Mouse (Mus musculus): ENCODE data around the gene Krtap10-10.

Gene Krtap10-10

DNA sequence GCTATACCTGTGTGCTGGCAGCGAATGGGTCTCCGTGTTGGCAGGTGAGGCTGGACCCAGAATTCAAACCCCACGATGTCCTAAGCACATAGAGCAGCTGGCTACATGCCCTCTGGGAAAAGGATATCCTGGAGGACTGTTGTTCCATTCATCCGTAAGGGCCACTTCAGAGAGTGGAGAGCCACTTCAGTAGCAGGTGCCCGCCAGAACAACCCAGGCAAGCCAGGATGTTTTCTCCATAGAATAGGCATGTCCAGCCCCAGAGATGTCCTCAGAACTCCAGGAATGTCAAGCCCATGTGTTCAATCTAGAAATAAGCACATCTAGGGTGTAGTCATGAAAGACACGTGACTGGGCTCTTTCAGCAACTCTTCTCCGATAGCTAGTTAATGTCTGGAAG, 33.9 kb downstream of the Krtap10-10 start:
- peak; percentile 34 to 39 for DNase-seq

DNA sequence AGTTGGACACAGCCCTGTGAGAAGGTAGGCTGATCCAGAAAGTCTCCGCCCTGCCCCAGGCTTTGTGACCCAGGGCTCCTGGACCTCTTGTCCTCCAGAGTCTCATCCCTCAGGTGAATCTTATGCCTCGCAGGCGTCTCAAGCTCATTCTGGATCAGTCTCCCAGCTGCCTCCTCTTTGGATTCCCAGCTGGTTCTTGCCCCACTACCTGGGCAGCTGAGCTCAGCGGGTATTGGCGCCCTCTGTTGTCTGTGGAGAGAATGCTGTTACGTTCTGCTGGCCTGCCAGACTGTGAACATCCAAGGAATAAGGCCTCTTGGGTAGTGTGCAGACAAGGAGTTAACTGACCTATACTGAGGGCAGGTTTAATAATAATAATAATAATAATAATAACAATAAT, 43.2 kb downstream of the Krtap10-10 start:
- DNase-seq: peak in 1 of 2 experiments; percentile 48

DNA sequence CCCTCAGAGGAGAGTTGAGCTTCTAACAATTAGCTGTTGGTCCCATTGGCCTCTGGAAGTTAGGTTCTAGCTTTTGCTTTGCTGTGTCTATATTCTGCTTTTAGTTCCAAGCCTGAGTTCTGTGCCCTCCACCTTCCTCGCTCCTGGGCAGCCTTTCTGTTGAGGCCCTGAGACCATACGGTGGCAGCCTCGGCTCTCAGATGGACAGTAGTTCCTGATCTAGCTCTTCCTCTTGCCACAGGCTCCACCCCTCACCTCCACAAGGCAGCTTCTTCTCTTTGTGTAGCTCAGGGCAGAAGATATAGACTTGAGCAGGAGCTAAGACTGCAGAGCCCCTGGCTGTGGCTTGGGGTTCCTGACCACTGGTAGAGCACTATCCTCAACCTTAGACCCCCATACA, 44.6 kb downstream of the Krtap10-10 start:
- DNase-seq: no peak

DNA sequence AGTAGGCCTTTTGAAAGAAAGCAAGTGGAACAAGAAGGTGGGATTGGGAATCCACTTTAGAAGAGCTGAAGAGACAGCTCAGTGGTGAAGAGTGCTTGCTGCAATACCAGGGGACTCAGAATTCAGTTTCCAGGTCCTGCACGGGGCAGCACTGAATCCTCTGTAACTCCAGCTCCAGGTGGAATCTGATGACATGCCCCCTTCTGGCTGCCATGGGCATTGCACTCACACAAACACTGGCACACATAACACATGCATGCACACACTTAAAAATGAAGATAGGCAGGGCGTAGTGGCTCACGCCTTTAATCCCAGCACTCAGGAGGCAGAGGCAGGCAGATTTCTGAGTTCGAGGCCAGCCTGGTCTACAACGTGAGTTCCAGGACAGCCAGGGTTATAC, 46.8 kb downstream of the Krtap10-10 start:
- no peak for DNase-seq

DNA sequence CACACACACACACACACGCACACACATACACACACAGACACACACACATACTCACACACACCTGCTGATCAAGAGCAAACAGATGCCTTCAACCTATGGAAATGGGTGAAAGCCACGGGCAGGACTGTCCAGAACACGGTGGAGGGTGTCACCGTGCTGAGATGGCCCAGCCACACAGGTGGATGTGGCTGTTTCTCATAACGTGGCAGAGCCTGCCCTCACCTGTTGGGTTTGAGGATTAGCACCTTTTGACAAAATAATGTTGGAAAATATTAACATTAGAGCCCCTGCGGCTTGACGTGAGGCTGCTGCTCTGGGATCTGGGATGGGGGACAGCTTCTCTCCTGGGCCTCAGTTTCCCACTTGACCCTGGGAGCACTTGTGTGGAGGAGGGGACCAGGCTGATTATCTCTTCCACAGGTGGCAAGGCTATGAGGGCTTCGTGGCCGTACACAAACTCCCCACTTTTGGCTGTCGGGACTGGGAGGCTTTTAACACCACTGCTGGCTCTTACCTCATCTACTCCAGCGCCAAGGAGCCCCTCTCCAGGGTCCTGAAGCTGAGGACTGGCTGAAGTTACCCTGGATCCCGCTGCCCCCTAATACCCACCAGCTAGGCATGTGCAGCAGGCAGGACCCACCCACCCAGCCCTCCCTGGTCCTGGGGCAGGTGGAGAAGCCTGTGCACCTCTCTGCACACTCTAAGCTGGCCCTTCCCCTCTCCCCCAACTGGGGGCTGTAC, 50.4 kb downstream of the Krtap10-10 start:
- no peak for DNase-seq
